Mouse (Mus musculus): ENCODE measurements around the gene Ndufa9. TPM values are rescaled to one million over a fixed set of nuclear protein-coding genes. Genes with fewer than 3 reads are reported as not detected.

Ndufa9 gene
- polyA plus RNA-seq, 1 experiment from 2014 or later, result 394 TPM

- H3K9ac ChIP-seq (ENCODE audit: low read length), result no peak overlapping the region
- ATAC-seq (ENCODE audit: insufficient number of reproducible peaks, insufficient read depth, low FRiP score, low read depth), result no peak
- H3K27ac ChIP-seq (replicated peaks in 1 of 2; ENCODE audit: control insufficient read depth in 1 of 2, insufficient read depth in 1 of 2, low read depth in 2 of 2, low read length in 2 of 2), result no peak overlapping the region
- no peaks in the 10 kb centered on the region; the same call in 1 of the 2 replicates for H3K27me3 ChIP-seq (ENCODE audit: control insufficient read depth, insufficient read depth, low read length)
- no peaks in the 10 kb centered on the region for H3K9me3 ChIP-seq (ENCODE audit: control insufficient read depth, low read length)
- WGBS, result 41% methylated on average over 4 of the region's 4 CpGs
- H3K4me3 ChIP-seq (ENCODE audit: control insufficient read depth in 1 of 2, insufficient read depth in 1 of 2, low read depth in 1 of 2, low read length in 2 of 2), result no peak overlapping the region
- no peaks in the 10 kb centered on the region for H3K4me1 ChIP-seq (ENCODE audit: control insufficient read depth in 2 of 2, insufficient read depth in 2 of 2, low read length in 2 of 2)
- no peaks in the 10 kb centered on the region for H3K36me3 ChIP-seq (ENCODE audit: control insufficient read depth, insufficient read depth, low read length)
- H3K4me2 ChIP-seq (ENCODE audit: low read length), result peak overlapping the region; percentile 58; the same call in 1 of the 2 replicates
Measured at GRCm38 (mm10) chr6:126791488-126791887, 57.4 kb downstream of the Ndufa9 start.

- no peak overlapping the region for H3K27ac ChIP-seq (replicated peaks in 1 of 2; ENCODE audit: control insufficient read depth in 1 of 2, insufficient read depth in 1 of 2, low read depth in 2 of 2, low read length in 2 of 2)
- 0 out of 4 replicates have a peak, but pooled peaks cover 0 to under 1% of the 10 kb centered on the region in 2 experiments for H3K4me1 ChIP-seq (ENCODE audit: control insufficient read depth in 2 of 2, insufficient read depth in 2 of 2, low read length in 2 of 2)
- H3K4me2 ChIP-seq (ENCODE audit: low read length), result no peak overlapping the region
- no peak for ATAC-seq (ENCODE audit: insufficient number of reproducible peaks, insufficient read depth, low FRiP score, low read depth)
- H3K9ac ChIP-seq (ENCODE audit: low read length), result no peak overlapping the region
- H3K36me3 ChIP-seq (ENCODE audit: control insufficient read depth, insufficient read depth, low read length), result no peaks in the 10 kb centered on the region
- no peak overlapping the region for H3K4me3 ChIP-seq (ENCODE audit: control insufficient read depth in 1 of 2, insufficient read depth in 1 of 2, low read depth in 1 of 2, low read length in 2 of 2)
- 65% methylated on average over 8 of the region's 8 CpGs for WGBS
- no peaks in the 10 kb centered on the region; the same call in 1 of the 2 replicates for H3K27me3 ChIP-seq (ENCODE audit: control insufficient read depth, insufficient read depth, low read length)
- no peaks in the 10 kb centered on the region for H3K9me3 ChIP-seq (ENCODE audit: control insufficient read depth, low read length)
Measured at GRCm38 (mm10) chr6:126788863-126789262, 60.1 kb downstream of the Ndufa9 start.

- 40% methylated on average over 5 of the region's 5 CpGs for WGBS
- no peak overlapping the region for H3K4me3 ChIP-seq (ENCODE audit: control insufficient read depth in 1 of 2, insufficient read depth in 1 of 2, low read depth in 1 of 2, low read length in 2 of 2)
- H3K27ac ChIP-seq (replicated peaks in 1 of 2; ENCODE audit: control insufficient read depth in 1 of 2, insufficient read depth in 1 of 2, low read depth in 2 of 2, low read length in 2 of 2), result no peak overlapping the region
Measured at GRCm38 (mm10) chr6:126784206-126784605, 64.7 kb downstream of the Ndufa9 start.

GRCm38 (mm10) chr6:126783651-126784066, 65.3 kb downstream of the Ndufa9 start:
- WGBS, result 14% methylated on average over 10 of the region's 10 CpGs
- Histone ChIP-seq H3K36me3 (ENCODE audit: control insufficient read depth, insufficient read depth, low read length) (no peaks in the 10 kb centered on the region), H3K27ac (replicated peaks in 1 of 2; ENCODE audit: control insufficient read depth in 1 of 2, insufficient read depth in 1 of 2, low read depth in 2 of 2, low read length in 2 of 2) (no peak overlapping the region), H3K27me3 (ENCODE audit: control insufficient read depth, insufficient read depth, low read length) (no peaks in the 10 kb centered on the region; the same call in 1 of the 2 replicates), H3K4me2 (ENCODE audit: low read length) (peak overlapping the region; percentile 29; the same call in 1 of the 2 replicates), H3K4me1 (ENCODE audit: control insufficient read depth in 2 of 2, insufficient read depth in 2 of 2, low read length in 2 of 2) (0 out of 4 replicates have a peak, but pooled peaks cover 2 to 5% of the 10 kb centered on the region in 2 experiments), H3K4me3 (ENCODE audit: control insufficient read depth in 1 of 2, insufficient read depth in 1 of 2, low read depth in 1 of 2, low read length in 2 of 2) (no peak overlapping the region), H3K9me3 (ENCODE audit: control insufficient read depth, low read length) (no peaks in the 10 kb centered on the region), H3K9ac (ENCODE audit: low read length) (no peak overlapping the region)
- no peak for ATAC-seq (ENCODE audit: insufficient number of reproducible peaks, insufficient read depth, low FRiP score, low read depth)

More at GRCm38 (mm10) chr6:126784206-126784605, 64.7 kb downstream of the Ndufa9 start:
- Histone ChIP-seq H3K4me2 (ENCODE audit: low read length) (peak overlapping the region; percentile 29; the same call in 1 of the 2 replicates), H3K36me3 (ENCODE audit: control insufficient read depth, insufficient read depth, low read length) (no peaks in the 10 kb centered on the region), H3K9me3 (ENCODE audit: control insufficient read depth, low read length) (no peaks in the 10 kb centered on the region), H3K4me1 (ENCODE audit: control insufficient read depth in 2 of 2, insufficient read depth in 2 of 2, low read length in 2 of 2) (0 out of 4 replicates have a peak, but pooled peaks cover 2 to 5% of the 10 kb centered on the region in 2 experiments), H3K9ac (ENCODE audit: low read length) (no peak overlapping the region), H3K27me3 (ENCODE audit: control insufficient read depth, insufficient read depth, low read length) (no peaks in the 10 kb centered on the region; the same call in 1 of the 2 replicates)
- no peak for ATAC-seq (ENCODE audit: insufficient number of reproducible peaks, insufficient read depth, low FRiP score, low read depth)

- H3K4me2 ChIP-seq (ENCODE audit: low read length), result no peak overlapping the region
- H3K36me3 ChIP-seq (ENCODE audit: control insufficient read depth, insufficient read depth, low read length), result no peaks in the 10 kb centered on the region
- no peaks in the 10 kb centered on the region; the same call in 1 of the 2 replicates for H3K27me3 ChIP-seq (ENCODE audit: control insufficient read depth, insufficient read depth, low read length)
- ATAC-seq (ENCODE audit: insufficient number of reproducible peaks, insufficient read depth, low FRiP score, low read depth), result no peak
- H3K27ac ChIP-seq (replicated peaks in 1 of 2; ENCODE audit: control insufficient read depth in 1 of 2, insufficient read depth in 1 of 2, low read depth in 2 of 2, low read length in 2 of 2), result no peak overlapping the region
- H3K9me3 ChIP-seq (ENCODE audit: control insufficient read depth, low read length), result no peaks in the 10 kb centered on the region
- no peak overlapping the region for H3K9ac ChIP-seq (ENCODE audit: low read length)
- WGBS, result 64% methylated on average over 1 of the region's 1 CpGs
- H3K4me1 ChIP-seq (ENCODE audit: control insufficient read depth in 2 of 2, insufficient read depth in 2 of 2, low read length in 2 of 2), result 0 out of 4 replicates have a peak, but pooled peaks cover 2 to 5% of the 10 kb centered on the region in 2 experiments
- H3K4me3 ChIP-seq (ENCODE audit: control insufficient read depth in 1 of 2, insufficient read depth in 1 of 2, low read depth in 1 of 2, low read length in 2 of 2), result no peak overlapping the region
Measured at GRCm38 (mm10) chr6:126783056-126783455, 65.9 kb downstream of the Ndufa9 start.

GRCm38 (mm10) chr6:126777889-126778288, 71.0 kb downstream of the Ndufa9 start:
- Histone ChIP-seq H3K27me3 (ENCODE audit: control insufficient read depth, insufficient read depth, low read length) (no peaks in the 10 kb centered on the region), H3K36me3 (ENCODE audit: control insufficient read depth, insufficient read depth, low read length) (no peaks in the 10 kb centered on the region), H3K4me1 (ENCODE audit: control insufficient read depth in 2 of 2, insufficient read depth in 2 of 2, low read length in 2 of 2) (no peaks in the 10 kb centered on the region), H3K9ac (ENCODE audit: low read length) (no peak overlapping the region), H3K9me3 (ENCODE audit: control insufficient read depth, low read length) (no peaks in the 10 kb centered on the region), H3K27ac (replicated peaks in 1 of 2; ENCODE audit: control insufficient read depth in 1 of 2, insufficient read depth in 1 of 2, low read depth in 2 of 2, low read length in 2 of 2) (no peak overlapping the region), H3K4me2 (ENCODE audit: low read length) (no peak overlapping the region), H3K4me3 (ENCODE audit: control insufficient read depth in 1 of 2, insufficient read depth in 1 of 2, low read depth in 1 of 2, low read length in 2 of 2) (no peak overlapping the region)
- 74% methylated on average over 6 of the region's 6 CpGs for WGBS
- ATAC-seq (ENCODE audit: insufficient number of reproducible peaks, insufficient read depth, low FRiP score, low read depth), result no peak

GRCm38 (mm10) chr6:126773873-126774272, 75.1 kb downstream of the Ndufa9 start:
- Histone ChIP-seq H3K27ac (replicated peaks in 1 of 2; ENCODE audit: control insufficient read depth in 1 of 2, insufficient read depth in 1 of 2, low read depth in 2 of 2, low read length in 2 of 2) (no peak overlapping the region), H3K4me2 (ENCODE audit: low read length) (no peak overlapping the region), H3K27me3 (ENCODE audit: control insufficient read depth, insufficient read depth, low read length) (no peaks in the 10 kb centered on the region), H3K4me1 (ENCODE audit: control insufficient read depth in 2 of 2, insufficient read depth in 2 of 2, low read length in 2 of 2) (peaks cover 4 to 8% of the 10 kb centered on the region in 2 experiments; a peak in 3 of 4 replicates), H3K9ac (ENCODE audit: low read length) (no peak overlapping the region), H3K4me3 (ENCODE audit: control insufficient read depth in 1 of 2, insufficient read depth in 1 of 2, low read depth in 1 of 2, low read length in 2 of 2) (no peak overlapping the region), H3K36me3 (ENCODE audit: control insufficient read depth, insufficient read depth, low read length) (no peaks in the 10 kb centered on the region), H3K9me3 (ENCODE audit: control insufficient read depth, low read length) (no peaks in the 10 kb centered on the region)
- whole genome bisulfite sequencing, result 49% methylated on average over 4 of the region's 4 CpGs
- no peak for ATAC-seq (ENCODE audit: insufficient number of reproducible peaks, insufficient read depth, low FRiP score, low read depth)

GRCm38 (mm10) chr6:126772326-126772725, 76.6 kb downstream of the Ndufa9 start:
- no peak overlapping the region for H3K4me2 ChIP-seq (ENCODE audit: low read length)
- H3K36me3 ChIP-seq (ENCODE audit: control insufficient read depth, insufficient read depth, low read length), result no peaks in the 10 kb centered on the region
- H3K27me3 ChIP-seq (ENCODE audit: control insufficient read depth, insufficient read depth, low read length), result no peaks in the 10 kb centered on the region
- peaks cover 7 to 15% of the 10 kb centered on the region in 2 experiments for H3K4me1 ChIP-seq (ENCODE audit: control insufficient read depth in 2 of 2, insufficient read depth in 2 of 2, low read length in 2 of 2)
- ATAC-seq (ENCODE audit: insufficient number of reproducible peaks, insufficient read depth, low FRiP score, low read depth), result no peak
- no peaks in the 10 kb centered on the region for H3K9me3 ChIP-seq (ENCODE audit: control insufficient read depth, low read length)
- no peak overlapping the region for H3K4me3 ChIP-seq (ENCODE audit: control insufficient read depth in 1 of 2, insufficient read depth in 1 of 2, low read depth in 1 of 2, low read length in 2 of 2)
- 72% methylated on average over 4 of the region's 4 CpGs for WGBS
- no peak overlapping the region for H3K9ac ChIP-seq (ENCODE audit: low read length)
- H3K27ac ChIP-seq (replicated peaks in 1 of 2; ENCODE audit: control insufficient read depth in 1 of 2, insufficient read depth in 1 of 2, low read depth in 2 of 2, low read length in 2 of 2), result no peak overlapping the region
